Mouse (Mus musculus): ENCODE measurements around the gene Apoa1. TPM values are rescaled to one million over a fixed set of nuclear protein-coding genes. Genes with fewer than 3 reads are reported as not detected.
A peak's percentile ranks its signal among the peaks of the same experiment; 100 is the strongest.

Apoa1 gene
- polyA plus RNA-seq, 2 experiments, result 1.1 to 9.3 TPM

DNA sequence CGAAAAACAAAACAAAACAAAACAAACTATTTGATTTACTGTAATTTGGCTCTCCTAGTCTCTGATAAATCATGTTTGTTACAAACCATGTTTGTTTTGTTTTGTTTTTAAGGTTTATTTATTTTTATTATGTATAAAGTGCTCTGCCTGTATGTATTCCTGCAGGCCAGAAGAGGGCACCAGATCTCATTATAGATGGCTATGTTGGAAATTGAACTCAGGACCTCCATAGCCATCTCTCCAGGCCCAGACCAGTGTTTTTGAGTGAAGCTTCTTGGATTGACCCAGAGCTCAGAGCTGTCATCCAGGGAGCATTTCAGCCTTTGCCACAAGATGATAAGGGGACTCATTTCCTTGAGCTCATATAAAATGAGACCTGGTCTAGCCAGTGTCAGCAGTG lies 42.0 kb upstream of the Apoa1 start:
- Histone ChIP-seq H3K9me3 (ENCODE audit: control insufficient read depth, low read length) (no peaks in the 10 kb centered on the region), H3K4me3 (replicated peaks; ENCODE audit: low read length) (no peak overlapping the region), H3K36me3 (ENCODE audit: control insufficient read depth, insufficient read depth, low read length) (0 out of 2 replicates have a peak, but pooled peaks cover 4% of the 10 kb centered on the region), H3K4me2 (replicated peaks; ENCODE audit: low read depth, low read length, severe bottlenecking) (no peak overlapping the region), H3K27me3 (ENCODE audit: control insufficient read depth, insufficient read depth, low read length) (no peaks in the 10 kb centered on the region), H3K9ac (ENCODE audit: low read depth, low read length, severe bottlenecking) (no peak overlapping the region), H3K27ac (replicated peaks; ENCODE audit: low read depth, low read length) (no peak overlapping the region), H3K4me1 (ENCODE audit: control insufficient read depth, insufficient read depth, low read length) (no peaks in the 10 kb centered on the region)
- DNase-seq (ENCODE audit: low spot score), result no peak
- no peak for ATAC-seq (ENCODE audit: low FRiP score, low read depth)
- TF ChIP-seq POLR2A (IDR thresholded peaks at IDR 0.05; ENCODE audit: borderline replicate concordance, extremely low read depth, insufficient read depth, insufficient read length), result no peak
- WGBS, result 80% methylated on average over 1 of the region's 1 CpGs

DNA sequence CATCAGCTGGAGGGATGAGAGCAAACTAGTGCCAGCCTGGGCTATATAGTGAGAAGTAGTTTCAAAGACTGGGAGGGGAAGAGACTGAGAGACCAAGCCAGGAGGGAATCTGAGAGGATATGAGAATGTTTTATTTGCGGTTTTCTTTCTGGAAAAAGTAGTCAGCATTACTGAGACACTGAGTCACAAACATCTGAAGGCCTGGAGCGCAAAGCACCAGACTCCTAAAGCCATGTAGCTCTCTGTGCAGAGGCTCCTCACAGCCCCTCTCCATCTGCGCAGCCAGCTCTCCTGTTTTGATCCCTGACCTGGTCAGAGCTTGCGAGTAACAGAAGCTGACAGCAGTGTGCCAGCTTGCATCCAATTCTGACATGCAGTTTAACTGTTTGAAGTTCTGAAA lies 40.0 kb upstream of the Apoa1 start:
- DNase-seq (ENCODE audit: low spot score), result no peak
- Histone ChIP-seq H3K4me3 (replicated peaks; ENCODE audit: low read length) (no peak overlapping the region), H3K4me1 (ENCODE audit: control insufficient read depth, insufficient read depth, low read length) (no peaks in the 10 kb centered on the region), H3K9me3 (ENCODE audit: control insufficient read depth, low read length) (no peaks in the 10 kb centered on the region), H3K36me3 (ENCODE audit: control insufficient read depth, insufficient read depth, low read length) (0 out of 2 replicates have a peak, but pooled peaks cover 4% of the 10 kb centered on the region), H3K27me3 (ENCODE audit: control insufficient read depth, insufficient read depth, low read length) (no peaks in the 10 kb centered on the region), H3K9ac (ENCODE audit: low read depth, low read length, severe bottlenecking) (no peak overlapping the region), H3K27ac (replicated peaks; ENCODE audit: low read depth, low read length) (no peak overlapping the region), H3K4me2 (replicated peaks; ENCODE audit: low read depth, low read length, severe bottlenecking) (no peak overlapping the region)
- no peak for ATAC-seq (ENCODE audit: low FRiP score, low read depth)
- TF ChIP-seq POLR2A (IDR thresholded peaks at IDR 0.05; ENCODE audit: borderline replicate concordance, extremely low read depth, insufficient read depth, insufficient read length), result no peak
- WGBS, result 85% methylated on average over 4 of the region's 4 CpGs

DNA sequence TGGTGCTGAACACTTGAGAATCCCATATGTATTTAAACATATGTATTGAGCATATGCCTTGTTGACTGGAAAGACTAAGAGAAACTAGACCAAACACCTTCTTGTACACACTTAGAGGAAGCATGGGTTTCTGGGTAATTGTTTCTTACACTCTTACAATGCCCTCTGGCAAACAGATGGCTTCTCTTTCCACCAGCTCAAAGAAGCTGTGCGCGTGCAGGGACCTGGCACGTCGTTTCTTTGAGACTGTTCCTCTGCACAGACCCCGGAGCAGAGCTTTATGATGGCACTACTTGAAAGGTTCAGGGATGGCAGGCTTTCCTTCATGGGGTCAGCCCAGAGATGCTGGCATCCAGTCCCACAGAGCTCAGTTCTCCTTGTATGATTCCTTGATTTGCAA lies 39.4 kb upstream of the Apoa1 start:
- Histone ChIP-seq H3K9ac (ENCODE audit: low read depth, low read length, severe bottlenecking) (no peak overlapping the region), H3K4me2 (replicated peaks; ENCODE audit: low read depth, low read length, severe bottlenecking) (no peak overlapping the region), H3K4me1 (ENCODE audit: control insufficient read depth, insufficient read depth, low read length) (no peaks in the 10 kb centered on the region), H3K27me3 (ENCODE audit: control insufficient read depth, insufficient read depth, low read length) (no peaks in the 10 kb centered on the region), H3K4me3 (replicated peaks; ENCODE audit: low read length) (no peak overlapping the region), H3K27ac (replicated peaks; ENCODE audit: low read depth, low read length) (no peak overlapping the region), H3K9me3 (ENCODE audit: control insufficient read depth, low read length) (no peaks in the 10 kb centered on the region), H3K36me3 (ENCODE audit: control insufficient read depth, insufficient read depth, low read length) (0 out of 2 replicates have a peak, but pooled peaks cover 4% of the 10 kb centered on the region)
- 22% methylated on average over 5 of the region's 5 CpGs for WGBS
- DNase-seq (ENCODE audit: low spot score), result no peak
- no peak for ATAC-seq (ENCODE audit: low FRiP score, low read depth)
- no peak for TF ChIP-seq POLR2A (IDR thresholded peaks at IDR 0.05; ENCODE audit: borderline replicate concordance, extremely low read depth, insufficient read depth, insufficient read length)

DNA sequence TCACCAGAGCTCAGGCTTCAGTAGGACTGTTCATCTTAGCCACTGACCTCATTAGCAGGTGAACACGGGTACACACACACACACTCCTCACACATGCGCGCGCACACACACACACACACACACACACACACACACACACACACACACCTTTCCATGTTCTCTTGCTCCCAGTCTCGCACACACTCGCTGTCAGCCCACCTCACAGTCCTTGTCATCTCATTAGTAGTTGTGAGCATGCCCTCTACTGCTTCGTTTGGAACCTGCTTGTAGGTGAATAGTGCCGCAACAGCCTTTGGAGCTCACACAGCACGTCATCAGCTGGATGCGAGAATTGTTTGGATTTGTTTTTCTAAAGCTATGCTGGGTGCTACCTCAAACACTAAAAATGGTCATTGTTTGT lies 39.0 kb upstream of the Apoa1 start:
- DNase-seq (ENCODE audit: low spot score), result no peak
- Histone ChIP-seq H3K27ac (replicated peaks; ENCODE audit: low read depth, low read length) (no peak overlapping the region), H3K4me3 (replicated peaks; ENCODE audit: low read length) (no peak overlapping the region), H3K9me3 (ENCODE audit: control insufficient read depth, low read length) (no peaks in the 10 kb centered on the region), H3K36me3 (ENCODE audit: control insufficient read depth, insufficient read depth, low read length) (0 out of 2 replicates have a peak, but pooled peaks cover 4% of the 10 kb centered on the region), H3K9ac (ENCODE audit: low read depth, low read length, severe bottlenecking) (no peak overlapping the region), H3K27me3 (ENCODE audit: control insufficient read depth, insufficient read depth, low read length) (no peaks in the 10 kb centered on the region), H3K4me1 (ENCODE audit: control insufficient read depth, insufficient read depth, low read length) (no peaks in the 10 kb centered on the region), H3K4me2 (replicated peaks; ENCODE audit: low read depth, low read length, severe bottlenecking) (no peak overlapping the region)
- TF ChIP-seq POLR2A (IDR thresholded peaks at IDR 0.05; ENCODE audit: borderline replicate concordance, extremely low read depth, insufficient read depth, insufficient read length), result no peak
- ATAC-seq (ENCODE audit: low FRiP score, low read depth), result no peak
- 81% methylated on average over 10 of the region's 10 CpGs for WGBS

DNA sequence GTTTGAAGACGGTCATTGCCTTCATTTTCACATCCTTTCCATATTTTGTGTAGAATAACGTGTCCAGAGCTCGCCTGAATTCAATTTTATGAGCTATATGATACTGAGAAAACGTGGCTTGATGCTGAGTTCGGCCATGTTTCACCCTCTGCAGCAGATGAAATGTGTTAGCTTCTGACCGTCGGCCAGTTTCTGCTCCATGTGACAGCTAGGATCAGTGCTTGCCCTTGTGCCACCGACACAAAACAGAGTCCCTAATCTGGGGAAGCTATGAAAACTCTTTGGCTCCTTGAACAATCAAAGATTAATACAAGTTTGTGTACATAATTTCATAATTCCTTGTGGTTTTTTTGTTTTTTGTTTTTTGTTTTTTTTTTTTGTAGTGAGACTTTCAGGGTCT lies 37.1 kb upstream of the Apoa1 start:
- Histone ChIP-seq H3K27ac (replicated peaks; ENCODE audit: low read depth, low read length) (no peak overlapping the region), H3K9ac (ENCODE audit: low read depth, low read length, severe bottlenecking) (no peak overlapping the region), H3K4me1 (ENCODE audit: control insufficient read depth, insufficient read depth, low read length) (no peaks in the 10 kb centered on the region), H3K36me3 (ENCODE audit: control insufficient read depth, insufficient read depth, low read length) (peaks cover 21% of the 10 kb centered on the region), H3K9me3 (ENCODE audit: control insufficient read depth, low read length) (no peaks in the 10 kb centered on the region), H3K4me3 (replicated peaks; ENCODE audit: low read length) (no peak overlapping the region), H3K27me3 (ENCODE audit: control insufficient read depth, insufficient read depth, low read length) (no peaks in the 10 kb centered on the region), H3K4me2 (replicated peaks; ENCODE audit: low read depth, low read length, severe bottlenecking) (no peak overlapping the region)
- WGBS, result 40% methylated on average over 8 of the region's 8 CpGs
- ATAC-seq (ENCODE audit: low FRiP score, low read depth) (no peak), DNase-seq (ENCODE audit: low spot score) (no peak)
- TF ChIP-seq POLR2A (IDR thresholded peaks at IDR 0.05; ENCODE audit: borderline replicate concordance, extremely low read depth, insufficient read depth, insufficient read length), result no peak

DNA sequence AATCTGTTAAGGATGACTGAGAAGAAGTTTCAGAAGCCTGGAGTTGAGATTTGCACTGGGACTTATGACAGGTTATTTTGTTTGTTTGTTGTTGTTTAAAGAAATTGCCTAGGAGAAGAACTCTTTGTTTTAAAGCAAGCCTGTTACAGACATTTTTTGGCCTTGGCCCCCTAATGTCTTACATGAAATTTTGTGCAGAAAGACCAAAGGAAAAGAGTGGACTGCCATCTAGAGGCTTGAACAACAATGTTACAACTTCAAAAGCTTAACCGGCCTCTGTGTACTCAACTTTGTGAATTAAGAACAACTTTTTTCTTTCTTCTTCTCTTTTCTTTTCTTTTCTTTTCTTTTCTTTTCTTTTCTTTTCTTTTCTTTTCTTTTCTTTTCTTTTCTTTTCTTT lies 36.7 kb upstream of the Apoa1 start:
- Histone ChIP-seq H3K9me3 (ENCODE audit: control insufficient read depth, low read length) (no peaks in the 10 kb centered on the region), H3K4me2 (replicated peaks; ENCODE audit: low read depth, low read length, severe bottlenecking) (no peak overlapping the region), H3K27ac (replicated peaks; ENCODE audit: low read depth, low read length) (no peak overlapping the region), H3K4me1 (ENCODE audit: control insufficient read depth, insufficient read depth, low read length) (no peaks in the 10 kb centered on the region), H3K36me3 (ENCODE audit: control insufficient read depth, insufficient read depth, low read length) (peaks cover 25% of the 10 kb centered on the region), H3K27me3 (ENCODE audit: control insufficient read depth, insufficient read depth, low read length) (no peaks in the 10 kb centered on the region), H3K4me3 (replicated peaks; ENCODE audit: low read length) (no peak overlapping the region), H3K9ac (ENCODE audit: low read depth, low read length, severe bottlenecking) (no peak overlapping the region)
- 32% methylated on average over 1 of the region's 1 CpGs for WGBS
- ATAC-seq (ENCODE audit: low FRiP score, low read depth) (peak; percentile 73), DNase-seq (ENCODE audit: low spot score) (peak; percentile 74)
- no peak for TF ChIP-seq POLR2A (IDR thresholded peaks at IDR 0.05; ENCODE audit: borderline replicate concordance, extremely low read depth, insufficient read depth, insufficient read length)

All from limb, embryonic 14.5 days (tissue).